Mouse (Mus musculus) ES-Bruce4 (cell line): ENCODE results near the gene Syde1.

Experiments
- CTCF ChIP-seq: IDR thresholded peaks from one replicate; pipeline ENCODE4 v1.8.1; 2011; ENCODE audit warnings: low read depth, low read length
- EP300 ChIP-seq: IDR thresholded peaks from 2 replicates; pipeline ENCODE4 v1.6.1; 2011; ENCODE audit warnings: low read depth, low read length; ENCODE audit not compliant: insufficient read depth

GRCm38 (mm10) chr10:78583939-78584338, 7.8 kb downstream of the Syde1 start:
- TF ChIP-seq EP300 (no peak), CTCF (no peak)
